Mouse (Mus musculus): ENCODE results near the gene Snrpd3. TPM values are rescaled to one million over a fixed set of nuclear protein-coding genes. Genes with fewer than 3 reads are reported as not detected.
"Not testable (repeated sequence)": the region's sequence is repeated elsewhere in the genome, so short reads cannot be mapped to it uniquely, and the experiment has no call there.

Gene Snrpd3
- polyA plus RNA-seq, 1 experiment from 2014 or later, result 289 TPM

GRCm38 (mm10) chr10:75521643-75522042 is 4.3 kb downstream of the Snrpd3 start:
- Histone ChIP-seq H3K9me3 (no peaks in the 10 kb centered on the region), H3K4me3 (no peak overlapping the region), H3K27ac (no peak overlapping the region), H3K27me3 (ENCODE audit: poor library complexity, severe bottlenecking) (no peaks in the 10 kb centered on the region), H3K36me3 (replicated peaks) (peaks cover 75% of the 10 kb centered on the region), H3K4me1 (peaks cover 16% of the 10 kb centered on the region)
- 94% methylated on average over 4 of the region's 4 CpGs for WGBS
- DNase-seq (ENCODE audit: extremely low spot score, low spot score), result no peak

DNA sequence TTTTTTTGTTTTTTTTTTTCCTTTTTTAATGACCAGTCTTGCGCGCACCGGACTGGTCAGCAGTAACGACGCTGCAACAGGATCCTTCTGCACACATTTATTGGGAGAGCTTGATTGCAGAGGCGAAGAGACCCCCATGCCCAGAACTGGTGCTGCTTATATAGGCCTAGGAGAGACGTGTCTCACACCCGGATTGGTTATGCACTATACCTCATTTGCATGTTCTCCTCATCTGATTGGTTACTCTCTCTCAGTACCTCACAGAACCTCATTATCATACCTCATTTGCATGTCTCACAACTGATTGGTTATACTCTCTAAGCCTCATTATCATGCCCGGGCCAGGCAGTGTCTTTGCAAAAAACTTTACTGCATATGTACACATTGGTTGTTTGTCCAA is 8.1 kb downstream of the Snrpd3 start:
- H3K27ac ChIP-seq; H3K9me3 ChIP-seq; H3K27me3 ChIP-seq (ENCODE audit: poor library complexity, severe bottlenecking); H3K4me3 ChIP-seq; DNase-seq (ENCODE audit: extremely low spot score, low spot score); H3K4me1 ChIP-seq: not testable (repeated sequence)
- peaks cover 96% of the 10 kb centered on the region for H3K36me3 ChIP-seq (replicated peaks)
- whole genome bisulfite sequencing, result 96% methylated on average over 9 of the region's 9 CpGs

DNA sequence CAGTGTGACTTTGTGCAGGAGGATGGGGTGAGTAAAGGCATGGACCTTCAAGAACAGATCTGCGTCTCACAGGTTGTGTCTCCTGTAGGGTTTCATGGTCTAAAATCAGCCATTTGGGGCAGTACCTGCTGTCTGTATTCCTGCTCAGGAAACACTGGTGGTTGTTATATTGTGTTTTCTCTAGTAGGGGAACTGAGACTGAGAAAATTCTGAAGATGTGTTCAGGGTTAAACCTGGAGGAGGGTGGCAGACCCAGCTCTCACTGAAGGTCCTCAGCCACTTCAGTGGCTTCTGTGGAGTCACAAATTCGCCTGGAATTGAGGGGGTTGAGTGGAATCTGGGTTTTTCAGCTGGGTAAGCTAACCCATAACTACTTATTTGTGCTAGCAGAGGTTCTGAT is 13.0 kb downstream of the Snrpd3 start:
- Histone ChIP-seq H3K27ac (no peak overlapping the region), H3K36me3 (replicated peaks) (peaks cover 97% of the 10 kb centered on the region), H3K27me3 (ENCODE audit: poor library complexity, severe bottlenecking) (no peaks in the 10 kb centered on the region), H3K4me3 (no peak overlapping the region), H3K9me3 (no peaks in the 10 kb centered on the region), H3K4me1 (no peaks in the 10 kb centered on the region)
- no peak for DNase-seq (ENCODE audit: extremely low spot score, low spot score)
- WGBS, result 90% methylated on average over 2 of the region's 2 CpGs

- DNase-seq (ENCODE audit: extremely low spot score, low spot score), result no peak
- Histone ChIP-seq H3K4me1 (no peaks in the 10 kb centered on the region), H3K36me3 (replicated peaks) (peaks cover 97% of the 10 kb centered on the region), H3K27ac (no peak overlapping the region), H3K4me3 (no peak overlapping the region), H3K27me3 (ENCODE audit: poor library complexity, severe bottlenecking) (no peaks in the 10 kb centered on the region), H3K9me3 (no peaks in the 10 kb centered on the region)
- 95% methylated on average over 9 of the region's 9 CpGs for WGBS
Observed at GRCm38 (mm10) chr10:75531532-75532090, 14.3 kb downstream of the Snrpd3 start.

- Histone ChIP-seq H3K36me3 (replicated peaks) (peaks cover 75% of the 10 kb centered on the region), H3K27ac (no peak overlapping the region), H3K4me3 (no peak overlapping the region), H3K4me1 (no peaks in the 10 kb centered on the region), H3K9me3 (no peaks in the 10 kb centered on the region), H3K27me3 (ENCODE audit: poor library complexity, severe bottlenecking) (no peaks in the 10 kb centered on the region)
- 95% methylated on average over 8 of the region's 8 CpGs for WGBS
- DNase-seq (ENCODE audit: extremely low spot score, low spot score), result no peak
Observed at GRCm38 (mm10) chr10:75534216-75534615, 16.9 kb downstream of the Snrpd3 start.

- Histone ChIP-seq H3K27me3 (ENCODE audit: poor library complexity, severe bottlenecking) (no peaks in the 10 kb centered on the region), H3K36me3 (replicated peaks) (peaks cover 70% of the 10 kb centered on the region), H3K9me3 (no peaks in the 10 kb centered on the region), H3K4me3 (no peak overlapping the region), H3K4me1 (no peaks in the 10 kb centered on the region), H3K27ac (no peak overlapping the region)
- no peak for DNase-seq (ENCODE audit: extremely low spot score, low spot score)
- WGBS, result 95% methylated on average over 8 of the region's 8 CpGs
Observed at GRCm38 (mm10) chr10:75534934-75535333, 17.6 kb downstream of the Snrpd3 start.

GRCm38 (mm10) chr10:75535423-75535822 is 18.1 kb downstream of the Snrpd3 start:
- Histone ChIP-seq H3K27ac (no peak overlapping the region), H3K36me3 (replicated peaks) (peaks cover 65% of the 10 kb centered on the region), H3K4me1 (no peaks in the 10 kb centered on the region), H3K9me3 (no peaks in the 10 kb centered on the region), H3K27me3 (ENCODE audit: poor library complexity, severe bottlenecking) (no peaks in the 10 kb centered on the region), H3K4me3 (no peak overlapping the region)
- 91% methylated on average over 2 of the region's 2 CpGs for WGBS
- no peak for DNase-seq (ENCODE audit: extremely low spot score, low spot score)

- WGBS, result 94% methylated on average over 5 of the region's 5 CpGs
- no peak for DNase-seq (ENCODE audit: extremely low spot score, low spot score)
- Histone ChIP-seq H3K27me3 (ENCODE audit: poor library complexity, severe bottlenecking) (no peaks in the 10 kb centered on the region), H3K27ac (no peak overlapping the region), H3K36me3 (replicated peaks) (peaks cover 58% of the 10 kb centered on the region), H3K4me1 (no peaks in the 10 kb centered on the region), H3K9me3 (no peaks in the 10 kb centered on the region), H3K4me3 (no peak overlapping the region)
Observed at GRCm38 (mm10) chr10:75536123-75536522, 18.8 kb downstream of the Snrpd3 start.

- Histone ChIP-seq H3K4me1 (peaks cover 7% of the 10 kb centered on the region; the same call in 1 of the 2 replicates), H3K9me3 (peaks cover 8% of the 10 kb centered on the region; the same call in 1 of the 2 replicates), H3K36me3 (replicated peaks) (no peaks in the 10 kb centered on the region), H3K27ac (no peak overlapping the region), H3K4me3 (no peak overlapping the region), H3K27me3 (ENCODE audit: poor library complexity, severe bottlenecking) (no peaks in the 10 kb centered on the region)
- no peak for DNase-seq (ENCODE audit: extremely low spot score, low spot score)
- 86% methylated on average over 7 of the region's 7 CpGs for WGBS
Observed at GRCm38 (mm10) chr10:75547901-75548300, 30.6 kb downstream of the Snrpd3 start.

- 87% methylated on average over 14 of the region's 14 CpGs for WGBS
- no peak overlapping the region for H3K4me3 ChIP-seq
- peaks cover 10% of the 10 kb centered on the region; the same call in 1 of the 2 replicates for H3K4me1 ChIP-seq
- H3K9me3 ChIP-seq, result peaks cover 8% of the 10 kb centered on the region; the same call in 1 of the 2 replicates
- no peaks in the 10 kb centered on the region for H3K36me3 ChIP-seq (replicated peaks)
- no peak overlapping the region for H3K27ac ChIP-seq
- no peaks in the 10 kb centered on the region for H3K27me3 ChIP-seq (ENCODE audit: poor library complexity, severe bottlenecking)
- no peak for DNase-seq (ENCODE audit: extremely low spot score, low spot score)
Observed at GRCm38 (mm10) chr10:75548486-75548885, 31.1 kb downstream of the Snrpd3 start.

- no peak for DNase-seq (ENCODE audit: extremely low spot score, low spot score)
- H3K4me1 ChIP-seq, result peaks cover 10% of the 10 kb centered on the region; the same call in 1 of the 2 replicates
- no peak overlapping the region for H3K4me3 ChIP-seq
- no peaks in the 10 kb centered on the region for H3K36me3 ChIP-seq (replicated peaks)
- peaks cover 4% of the 10 kb centered on the region; the same call in 1 of the 2 replicates for H3K9me3 ChIP-seq
- 86% methylated on average over 7 of the region's 7 CpGs for whole genome bisulfite sequencing
- H3K27me3 ChIP-seq (ENCODE audit: poor library complexity, severe bottlenecking), result no peaks in the 10 kb centered on the region
- H3K27ac ChIP-seq, result no peak overlapping the region
Observed at GRCm38 (mm10) chr10:75549886-75550285, 32.5 kb downstream of the Snrpd3 start.

- no peak overlapping the region for H3K4me3 ChIP-seq
- no peak overlapping the region for H3K27ac ChIP-seq
- H3K27me3 ChIP-seq (ENCODE audit: poor library complexity, severe bottlenecking), result peaks cover 2% of the 10 kb centered on the region; the same call in 1 of the 2 replicates
- peaks cover 16% of the 10 kb centered on the region for H3K4me1 ChIP-seq
- no peak for DNase-seq (ENCODE audit: extremely low spot score, low spot score)
- no peaks in the 10 kb centered on the region for H3K9me3 ChIP-seq
- WGBS, result 57% methylated on average over 12 of the region's 12 CpGs
- H3K36me3 ChIP-seq (replicated peaks), result no peaks in the 10 kb centered on the region
Observed at GRCm38 (mm10) chr10:75551175-75551574, 33.8 kb downstream of the Snrpd3 start.

DNA sequence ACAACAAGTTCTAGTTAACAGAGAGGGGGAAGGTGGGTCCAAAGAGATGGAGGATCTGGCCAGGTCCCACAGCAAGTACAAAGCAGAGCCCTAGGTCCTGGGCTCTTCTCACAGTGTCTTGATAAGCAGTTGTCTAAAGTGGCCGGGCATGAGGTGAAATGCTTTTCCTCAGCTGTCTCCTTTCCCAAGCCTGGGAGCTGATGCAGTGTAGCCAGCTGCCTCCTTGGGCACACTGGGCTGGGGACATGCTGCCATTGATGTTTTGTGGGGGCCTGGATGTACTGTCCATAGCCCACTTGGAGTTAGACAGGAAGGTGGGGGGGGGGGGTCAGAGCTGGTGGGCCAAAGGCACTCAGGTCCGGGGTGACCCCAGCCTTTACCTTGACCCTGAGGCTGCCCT is 34.8 kb downstream of the Snrpd3 start:
- H3K36me3 ChIP-seq (replicated peaks), result no peaks in the 10 kb centered on the region
- 81% methylated on average over 2 of the region's 2 CpGs for WGBS
- peaks cover 11% of the 10 kb centered on the region for H3K27me3 ChIP-seq (ENCODE audit: poor library complexity, severe bottlenecking)
- peaks cover 25% of the 10 kb centered on the region for H3K4me1 ChIP-seq
- H3K4me3 ChIP-seq, result no peak overlapping the region
- DNase-seq (ENCODE audit: extremely low spot score, low spot score), result no peak
- H3K9me3 ChIP-seq, result no peaks in the 10 kb centered on the region
- no peak overlapping the region for H3K27ac ChIP-seq

All from forebrain, embryonic 10.5 days (tissue).